ENCODE assay signal across 19 mouse cellular contexts in genomic region chr16:35065724-35066123, GRCm38 (mm10). TPM values are rescaled to one million over a fixed set of nuclear protein-coding genes. Genes with fewer than 3 reads are reported as not detected.
DNase-seq lines count a peak whose midpoint lies in the region; ATAC-seq and TF ChIP-seq lines count a peak whose summit lies in the region.
"Had no signal": no experiment of that assay in that cellular context is flagged by ENCODE, and none has a peak within 500 bp of the region (broad histone marks: within the 10 kb centered on the region; RNA-seq: fewer than 3 reads in every experiment).

No protein-coding gene starts in this region.

- no peak for TF ChIP-seq POLR2A in brain, embryonic 14.5 days (IDR thresholded peaks at IDR 0.05; ENCODE audit: borderline replicate concordance, extremely low read depth, insufficient read depth, insufficient read length, poor library complexity, severe bottlenecking)

- H3K27me3 ChIP-seq in hindbrain, embryonic 13.5 days = no peaks in the 10 kb centered on the region
- H3K27me3 ChIP-seq in hindbrain, embryonic 12.5 days = no peaks in the 10 kb centered on the region
- no peaks in the 10 kb centered on the region for H3K27me3 ChIP-seq in neural tube, embryonic 14.5 days (ENCODE audit: control insufficient read depth, insufficient read depth, low read length)
- H3K27me3 ChIP-seq: forebrain, embryonic 13.5 days; limb, embryonic 13.5 days; liver, embryonic 13.5 days; neural tube, embryonic 12.5 days had no signal

- H3K4me2 ChIP-seq in hindbrain, embryonic 13.5 days = no peak overlapping the region
- no peak overlapping the region for H3K4me2 ChIP-seq in hindbrain, embryonic 12.5 days (replicated peaks)
- no peak overlapping the region for H3K4me2 ChIP-seq in neural tube, embryonic 14.5 days (ENCODE audit: low read depth, low read length)
- H3K4me2 ChIP-seq: forebrain, embryonic 13.5 days; limb, embryonic 13.5 days; liver, embryonic 13.5 days; lung, embryonic 14.5 days; neural tube, embryonic 12.5 days had no signal

- peaks cover 7% of the 10 kb centered on the region; the same call in 1 of the 2 replicates for H3K36me3 ChIP-seq in hindbrain, embryonic 13.5 days
- H3K36me3 ChIP-seq in hindbrain, embryonic 12.5 days = peaks cover 3% of the 10 kb centered on the region; the same call in 1 of the 2 replicates
- no peaks in the 10 kb centered on the region for H3K36me3 ChIP-seq in neural tube, embryonic 14.5 days (ENCODE audit: control insufficient read depth, insufficient read depth, low read length)
- H3K36me3 ChIP-seq: liver, embryonic 13.5 days; neural tube, embryonic 12.5 days had no signal

- H3K9me3 ChIP-seq in hindbrain, embryonic 13.5 days = no peaks in the 10 kb centered on the region
- H3K9me3 ChIP-seq in hindbrain, embryonic 12.5 days (replicated peaks) = no peaks in the 10 kb centered on the region
- no peaks in the 10 kb centered on the region for H3K9me3 ChIP-seq in neural tube, embryonic 14.5 days (ENCODE audit: control insufficient read depth, low read length)
- H3K9me3 ChIP-seq: forebrain, embryonic 13.5 days; limb, embryonic 13.5 days; liver, embryonic 13.5 days; neural tube, embryonic 12.5 days had no signal

- no peak for TF ChIP-seq CTCF in brain, embryonic 14.5 days (IDR thresholded peaks at IDR 0.05; ENCODE audit: borderline replicate concordance, extremely low read depth, insufficient read depth, insufficient read length)

- H3K27ac ChIP-seq in hindbrain, embryonic 13.5 days = no peak overlapping the region
- H3K27ac ChIP-seq in hindbrain, embryonic 12.5 days = no peak overlapping the region
- no peak overlapping the region for H3K27ac ChIP-seq in neural tube, embryonic 14.5 days (ENCODE audit: low read depth, low read length)
- H3K27ac ChIP-seq: forebrain, embryonic 13.5 days; heart, adult 2 months; limb, embryonic 13.5 days; liver, embryonic 13.5 days; macrophage; neural tube, embryonic 12.5 days; stomach, postnatal 0 days had no signal

- 75% methylated on average over 6 of the region's 6 CpGs for WGBS in hindbrain, embryonic 13.5 days
- 83% methylated on average over 6 of the region's 6 CpGs for WGBS in hindbrain, embryonic 12.5 days
- WGBS in neural tube, embryonic 14.5 days = 42% methylated on average over 6 of the region's 6 CpGs

- H3K9ac ChIP-seq in hindbrain, embryonic 13.5 days = no peak overlapping the region
- no peak overlapping the region for H3K9ac ChIP-seq in hindbrain, embryonic 12.5 days
- H3K9ac ChIP-seq in neural tube, embryonic 14.5 days (replicated peaks; ENCODE audit: low read depth, low read length) = no peak overlapping the region
- H3K9ac ChIP-seq: forebrain, embryonic 13.5 days; limb, embryonic 13.5 days; liver, embryonic 13.5 days; lung, embryonic 14.5 days; neural tube, embryonic 12.5 days had no signal

- H3K4me1 ChIP-seq in hindbrain, embryonic 13.5 days (replicated peaks) = peaks cover 12% of the 10 kb centered on the region
- H3K4me1 ChIP-seq in hindbrain, embryonic 12.5 days = peaks cover 5% of the 10 kb centered on the region; the same call in 1 of the 2 replicates
- H3K4me1 ChIP-seq in neural tube, embryonic 14.5 days (ENCODE audit: control insufficient read depth, insufficient read depth, low read length) = peaks cover 4% of the 10 kb centered on the region; the same call in 1 of the 2 replicates

- H3K4me3 ChIP-seq in hindbrain, embryonic 13.5 days = no peak overlapping the region
- H3K4me3 ChIP-seq in hindbrain, embryonic 12.5 days = no peak overlapping the region
- no peak overlapping the region for H3K4me3 ChIP-seq in neural tube, embryonic 14.5 days (ENCODE audit: low read depth, low read length)
- H3K4me3 ChIP-seq: forebrain, embryonic 13.5 days; heart, adult 2 months; limb, embryonic 13.5 days; liver, embryonic 13.5 days; neural tube, embryonic 12.5 days had no signal

- ATAC-seq in hindbrain, embryonic 13.5 days (ENCODE audit: low FRiP score) = peak; percentile 13; the same call in 1 of the 2 replicates
- no peak for ATAC-seq in hindbrain, embryonic 12.5 days (ENCODE audit: low FRiP score)
- ATAC-seq in neural tube, embryonic 14.5 days (ENCODE audit: low read depth) = peak; percentile 58; the same call in 1 of the 2 replicates
- ATAC-seq in megakaryocyte-erythroid progenitor cell, adult 5-6 weeks (replicated peaks; ENCODE audit: low FRiP score, low TSS enrichment, poor library complexity, severe bottlenecking) = no peak
- ATAC-seq: forebrain, embryonic 13.5 days had no signal

- peak; percentile 14 for DNase-seq in 416B (ENCODE audit: low read depth)
- DNase-seq in brain, embryonic 14.5 days (ENCODE audit: low read depth) = peak; percentile 37
- no peak for DNase-seq in ovary, postnatal 10 days (ENCODE audit: low spot score)
- DNase-seq: adrenal gland, adult 2 months; cerebellum, postnatal 14 days; gastrocnemius, postnatal 10 days; heart, adult 2 months; kidney, adult 11 months; liver, embryonic 13.5 days; lung, embryonic 14.5 days had no signal

RNA-seq across cellular contexts. Expression of gene Hacd2, which starts 43.5 kb away (rescaled TPM):
- 39.2 and 42.5 TPM in 2 replicates for polyA plus RNA-seq in hindbrain, embryonic 13.5 days (2015; fragmentation: Nextera tagmentation; extraction: Ambion mirVana)
- polyA plus RNA-seq in hindbrain, embryonic 12.5 days (2016; fragmentation: Nextera tagmentation; extraction: Ambion mirVana) = 37.9 and 42.5 TPM in 2 replicates
- 18.0 and 18.4 TPM in 2 replicates for polyA plus RNA-seq in brain, embryonic 14.5 days (2012; rRNA removed)
- 25.7 and 28.9 TPM in 2 replicates for polyA plus RNA-seq in neural tube, embryonic 14.5 days (2014; fragmentation: Nextera tagmentation; extraction: Ambion mirVana)
- 16.3 and 34.3 TPM in 2 replicates for total RNA-seq in megakaryocyte-erythroid progenitor cell, adult 5-6 weeks (2014; fragmentation: Nextera tagmentation)
- total RNA-seq in megakaryocyte-erythroid progenitor cell, adult 5-6 weeks (2017) = 6.4 and 8.9 TPM in 2 replicates

Comparison
In these comparisons a context has a peak if more than half of its experiments do, and no peak if none do; other contexts are left out.
1. ATAC-seq: peak in hindbrain, embryonic 13.5 days (single experiment) and neural tube, embryonic 14.5 days (single experiment); none in hindbrain, embryonic 12.5 days (single experiment) and megakaryocyte-erythroid progenitor cell, adult 5-6 weeks (single experiment).